Mouse (Mus musculus) stomach, embryonic 16.5 days (tissue): ENCODE data around the gene Tmem63b. TPM values are rescaled to one million over a fixed set of nuclear protein-coding genes. Genes with fewer than 3 reads are reported as not detected.

Source experiments
- ATAC-seq: fragments of 200-750 bp; cut with Nextera tagmentation; 2 replicates; pipeline ENCODE4 v1.8.0; 2017; ENCODE audit warnings: moderate number of reproducible peaks, moderate TSS enrichment; ENCODE audit not compliant: insufficient read depth, low FRiP score
- H3K27ac ChIP-seq: fragments of 300-500 bp; sonication (generic); 2 replicates; pipeline ENCODE4 v1.5.1; 2014; ENCODE audit warnings: low read length
- H3K27me3 ChIP-seq: fragments of 300-500 bp; sonication (generic); 2 replicates; pipeline ENCODE4 v1.6.1; 2014; ENCODE audit warnings: low read length, control low read depth, mixed read lengths; ENCODE audit not compliant: control insufficient read depth, insufficient read depth
- H3K36me3 ChIP-seq: fragments of 300-500 bp; sonication (generic); 2 replicates; pipeline ENCODE4 v1.6.1; 2014; ENCODE audit warnings: low read length; ENCODE audit not compliant: control insufficient read depth, insufficient read depth
- H3K4me1 ChIP-seq: fragments of 300-500 bp; sonication (generic); 2 replicates; pipeline ENCODE4 v1.6.1; 2014; ENCODE audit warnings: low read length, control low read depth, mixed read lengths; ENCODE audit not compliant: control insufficient read depth, insufficient read depth
- H3K4me2 ChIP-seq: fragments of 300-500 bp; sonication (generic); 2 replicates; pipeline ENCODE4 v1.6.1; 2014; ENCODE audit warnings: low read depth, low read length, mixed read lengths
- H3K4me3 ChIP-seq: fragments of 300-500 bp; sonication (generic); replicated peaks from 2 replicates; pipeline ENCODE4 v1.5.1; 2014; ENCODE audit warnings: mild to moderate bottlenecking, low read length
- H3K9ac ChIP-seq: fragments of 300-500 bp; sonication (generic); 2 replicates; pipeline ENCODE4 v1.6.1; 2014; ENCODE audit warnings: low read length
- H3K9me3 ChIP-seq: fragments of 300-500 bp; sonication (generic); replicated peaks from 2 replicates; pipeline ENCODE4 v1.6.1; 2016; ENCODE audit warnings: low read length, control low read depth; ENCODE audit not compliant: control insufficient read depth
- WGBS: fragments of 180-500 bp; shearing (Covaris S2); extraction: QIAGEN DNeasy Blood & Tissue Kit; methylation state at CpG from one replicate; pipeline ENCODE4 v1.1.7; 2014; 5-methylcytosine and 5-hydroxymethylcytosine counted together
- polyA plus RNA-seq: library from polyadenylated mRNA; unstranded; fragments of >200 nt; fragmentation: Nextera tagmentation; extraction: Ambion mirVana; gene quantifications from 2 replicates; pipeline ENCODE4 v1.2.1, GENCODE M21; 2015

The Tmem63b gene
- polyA plus RNA-seq, 1 experiment from 2014 or later: 33.6 TPM

- Histone ChIP-seq H3K9me3 (no peaks in the 10 kb centered on the region), H3K4me3 (no peak overlapping the region), H3K9ac (no peak overlapping the region), H3K4me2 (no peak overlapping the region), H3K36me3 (no peaks in the 10 kb centered on the region), H3K27me3 (no peaks in the 10 kb centered on the region), H3K4me1 (0 out of 2 replicates have a peak, but pooled peaks cover 5% of the 10 kb centered on the region), H3K27ac (no peak overlapping the region)
- 72% methylated on average over 8 of the region's 8 CpGs for WGBS
- no peak for ATAC-seq
Measured at GRCm38 (mm10) chr17:45612008-45612407, 74.7 kb downstream of the Tmem63b start.

Other genes starting within 250 kb of the Tmem63b start
- gene Spats1, start 211.5 kb downstream of the Tmem63b start, polyA plus RNA-seq: 0.08 and 0.41 TPM in 2 replicates
- 17.0 and 18.6 TPM in 2 replicates for gene Aars2, start 180.1 kb downstream of the Tmem63b start, polyA plus RNA-seq
- gene Tcte1, start 163.5 kb downstream of the Tmem63b start, polyA plus RNA-seq: 0.25 and 0.28 TPM in 2 replicates
- 2.1 and 2.2 TPM in 2 replicates for gene Tmem151b, start 137.2 kb downstream of the Tmem63b start, polyA plus RNA-seq
- 4.2 and 4.4 TPM in 2 replicates for gene Nfkbie, start 131.2 kb downstream of the Tmem63b start, polyA plus RNA-seq
- gene Slc35b2, start 123.0 kb downstream of the Tmem63b start, polyA plus RNA-seq: 115 and 117 TPM in 2 replicates
- 1,400 and 1,468 TPM in 2 replicates for gene Hsp90ab1, start 113.6 kb downstream of the Tmem63b start, polyA plus RNA-seq
- 85.3 and 90.0 TPM in 2 replicates for gene Slc29a1, start 87.3 kb downstream of the Tmem63b start, polyA plus RNA-seq
- gene Mymx, start 84.8 kb downstream of the Tmem63b start, polyA plus RNA-seq: 0.67 and 3.5 TPM in 2 replicates
- 0.36 and 0.45 TPM in 2 replicates for gene Capn11, start 27.6 kb downstream of the Tmem63b start, polyA plus RNA-seq
- 142 and 152 TPM in 2 replicates for gene Mrpl14, start 583 bp downstream of the Tmem63b start, polyA plus RNA-seq
- gene 1600014C23Rik, start 46.9 kb upstream of the Tmem63b start, polyA plus RNA-seq: not detected in 2 replicates